Mouse (Mus musculus) bone marrow macrophage, adult 2 months (primary cell): ENCODE data around the gene Plch2. TPM values are rescaled to one million over a fixed set of nuclear protein-coding genes. Genes with fewer than 3 reads are reported as not detected.

Experiments
- H3K27ac ChIP-seq: 2 replicates; pipeline ENCODE4 v1.5.1; 2012; ENCODE audit warnings: low read depth, low read length; ENCODE audit not compliant: insufficient read depth
- H3K4me1 ChIP-seq: 2 replicates; pipeline ENCODE4 v1.6.1; 2012; ENCODE audit warnings: low read length; ENCODE audit not compliant: control insufficient read depth, insufficient read depth
- H3K4me3 ChIP-seq: 2 replicates; pipeline ENCODE4 v1.5.1; 2012; ENCODE audit warnings: mild to moderate bottlenecking, low read length, moderate library complexity; ENCODE audit not compliant: insufficient read depth
- CTCF ChIP-seq: IDR thresholded peaks from 2 replicates; pipeline ENCODE4 v1.5.1; 2012; ENCODE audit warnings: low read depth, mild to moderate bottlenecking, low read length, moderate library complexity
- POLR2A ChIP-seq: IDR thresholded peaks from 2 replicates; pipeline ENCODE4 v1.6.1; 2012; ENCODE audit warnings: mild to moderate bottlenecking, low read depth, low read length, borderline replicate concordance
- polyA plus RNA-seq: library from polyadenylated mRNA; stranded (reverse); fragments of >200 nt; gene quantifications from 2 replicates; pipeline ENCODE4 v1.2.4, GENCODE M21; 2012; ENCODE audit not compliant: missing spikeins, insufficient read depth, insufficient read length

Gene Plch2
- polyA plus RNA-seq, 1 experiment, result not detected

GRCm38 (mm10) chr4:155033115-155033514 is 23.5 kb downstream of the Plch2 start:
- Histone ChIP-seq H3K4me1 (no peaks in the 10 kb centered on the region), H3K4me3 (no peak overlapping the region), H3K27ac (no peak overlapping the region)
- TF ChIP-seq POLR2A, result no peak
- no peak for TF ChIP-seq CTCF

- Histone ChIP-seq H3K4me1 (no peaks in the 10 kb centered on the region), H3K27ac (no peak overlapping the region)
- TF ChIP-seq POLR2A, result no peak
Observed at GRCm38 (mm10) chr4:155024170-155025010, 32.2 kb downstream of the Plch2 start.

DNA sequence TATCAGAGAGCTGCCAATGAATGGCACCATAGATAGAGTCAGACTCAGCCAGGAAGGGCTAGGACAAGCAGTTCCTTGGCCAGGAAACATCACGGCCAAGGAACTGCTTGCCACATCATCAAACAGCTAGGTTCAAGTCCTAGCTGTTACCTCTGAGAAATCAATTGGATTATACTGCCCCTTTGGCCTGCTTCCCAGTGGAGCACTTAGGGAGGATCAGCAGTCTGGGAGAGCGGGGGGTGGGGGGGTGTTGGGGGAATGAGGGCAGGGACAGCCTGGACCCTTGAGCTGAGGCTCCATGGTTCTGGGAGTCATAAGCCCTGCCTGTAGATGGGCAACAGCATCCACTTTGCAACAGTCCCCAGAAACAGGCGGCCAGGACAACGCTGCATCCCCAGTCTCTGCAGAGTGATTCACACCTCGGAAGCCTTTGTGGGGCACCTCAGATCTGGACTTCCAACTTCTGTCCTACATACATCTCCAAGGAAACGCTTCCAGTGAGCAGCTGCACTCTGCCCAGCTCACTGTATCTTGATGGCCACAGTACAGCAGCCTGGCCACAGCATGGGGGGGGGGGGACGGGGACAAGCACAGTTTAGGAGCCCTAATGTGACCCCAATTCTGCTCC is 34.2 kb downstream of the Plch2 start:
- H3K4me3 ChIP-seq, result no peak overlapping the region
- TF ChIP-seq POLR2A, result no peak
- TF ChIP-seq CTCF, result no peak
- no peaks in the 10 kb centered on the region for H3K4me1 ChIP-seq
- no peak overlapping the region for H3K27ac ChIP-seq

More at GRCm38 (mm10) chr4:155024170-155025010, 32.2 kb downstream of the Plch2 start:
- no peak overlapping the region for H3K4me3 ChIP-seq

DNA sequence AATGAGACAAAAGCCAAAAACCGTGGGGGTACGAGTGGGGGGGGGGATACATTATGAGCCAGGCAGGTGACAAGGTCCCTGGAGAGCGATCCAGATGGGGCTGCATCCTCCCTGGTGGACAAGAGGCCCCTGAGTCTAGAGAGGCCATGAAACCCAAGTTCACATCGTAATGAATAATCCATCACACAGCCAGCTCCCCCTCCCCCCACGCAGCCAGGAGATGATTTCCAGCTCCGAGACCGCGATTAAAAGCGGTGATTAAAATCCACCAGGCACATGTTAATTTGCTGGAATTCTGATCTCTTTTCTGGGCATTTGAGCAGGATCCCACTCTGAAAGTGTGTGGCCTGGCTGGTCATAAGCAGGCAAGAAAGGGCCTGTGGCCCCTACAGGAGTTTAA is 35.8 kb downstream of the Plch2 start:
- H3K4me3 ChIP-seq, result no peak overlapping the region
- H3K4me1 ChIP-seq, result peaks cover 1% of the 10 kb centered on the region; the same call in 1 of the 2 replicates
- TF ChIP-seq CTCF (no peak), POLR2A (no peak)
- H3K27ac ChIP-seq, result no peak overlapping the region

GRCm38 (mm10) chr4:155020141-155020540 is 36.4 kb downstream of the Plch2 start:
- TF ChIP-seq POLR2A, result no peak
- TF ChIP-seq CTCF, result no peak
- Histone ChIP-seq H3K27ac (no peak overlapping the region), H3K4me3 (no peak overlapping the region), H3K4me1 (peaks cover 7% of the 10 kb centered on the region; the same call in 1 of the 2 replicates)

DNA sequence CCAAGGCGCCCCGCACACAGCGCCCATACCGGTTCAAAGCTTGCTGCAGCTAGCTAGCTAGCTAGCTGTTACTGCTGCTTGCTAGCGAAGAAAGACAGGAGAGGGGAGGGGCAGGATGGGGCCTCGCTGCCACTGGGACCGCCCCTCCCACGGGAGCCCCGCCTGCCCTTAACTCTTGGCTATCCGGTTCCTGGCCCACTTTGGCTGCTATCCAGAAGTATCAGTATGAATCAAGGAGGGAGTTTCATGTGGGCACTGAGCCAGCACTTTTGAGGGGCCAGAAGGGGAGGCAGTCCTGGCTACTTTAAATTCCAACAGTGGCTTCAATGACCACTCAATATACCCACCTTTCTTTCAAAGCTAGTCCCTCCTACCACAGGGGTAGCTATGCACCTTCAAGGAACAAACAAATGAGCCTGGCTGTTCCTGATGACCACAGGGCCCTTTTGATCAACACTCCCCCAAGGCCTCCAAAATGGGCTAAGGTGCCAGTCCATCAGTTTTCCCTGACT is 37.2 kb downstream of the Plch2 start:
- TF ChIP-seq POLR2A (no peak), CTCF (no peak)
- Histone ChIP-seq H3K4me3 (no peak overlapping the region), H3K27ac (no peak overlapping the region), H3K4me1 (peaks cover 8% of the 10 kb centered on the region; the same call in 1 of the 2 replicates)

DNA sequence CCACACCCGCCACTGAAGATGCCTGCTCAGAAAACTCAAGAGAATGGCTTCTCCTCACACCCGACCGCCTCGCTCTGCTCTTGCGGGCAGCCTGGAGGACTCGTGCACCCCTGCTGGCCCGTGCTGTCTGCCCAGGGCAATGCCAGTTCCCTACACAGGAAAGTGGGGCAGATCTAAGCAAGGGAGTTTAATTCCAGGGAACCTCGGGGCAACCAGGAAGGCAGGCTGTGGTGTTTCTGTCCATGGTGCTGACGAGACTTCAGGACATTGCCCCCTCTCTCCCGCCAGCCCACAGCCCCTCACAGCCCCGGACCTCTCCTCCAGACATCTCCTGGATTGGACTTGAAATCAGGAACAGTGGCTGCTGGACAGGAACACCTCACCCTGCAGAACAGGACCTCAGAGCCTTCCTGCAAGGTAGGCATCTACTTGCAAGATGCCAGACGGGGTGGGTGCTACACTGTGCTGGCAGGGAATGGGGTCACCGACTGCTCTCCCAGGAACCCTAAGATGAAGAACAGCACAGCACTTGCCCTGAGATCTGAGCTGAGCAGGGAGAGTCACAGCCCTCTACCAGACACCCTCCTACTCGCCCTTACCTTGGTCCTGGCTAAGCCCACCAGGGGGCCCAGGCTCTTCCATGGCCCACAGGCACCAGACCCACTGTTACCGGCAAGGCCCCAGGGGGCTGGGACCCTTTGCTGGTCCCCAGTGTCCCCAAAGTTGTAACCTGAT is 37.8 kb downstream of the Plch2 start:
- no peak overlapping the region for H3K4me3 ChIP-seq
- H3K27ac ChIP-seq, result no peak overlapping the region
- H3K4me1 ChIP-seq, result peaks cover 8% of the 10 kb centered on the region; the same call in 1 of the 2 replicates
- TF ChIP-seq POLR2A, result no peak
- no peak for TF ChIP-seq CTCF

GRCm38 (mm10) chr4:155018066-155018465 is 38.5 kb downstream of the Plch2 start:
- no peak overlapping the region for H3K4me3 ChIP-seq
- peaks cover 8% of the 10 kb centered on the region; the same call in 1 of the 2 replicates for H3K4me1 ChIP-seq
- H3K27ac ChIP-seq, result no peak overlapping the region
- TF ChIP-seq CTCF (no peak), POLR2A (no peak)

GRCm38 (mm10) chr4:155017253-155017878 is 39.2 kb downstream of the Plch2 start:
- Histone ChIP-seq H3K4me1 (peaks cover 8% of the 10 kb centered on the region; the same call in 1 of the 2 replicates), H3K27ac (no peak overlapping the region), H3K4me3 (no peak overlapping the region)
- no peak for TF ChIP-seq POLR2A
